Mouse (Mus musculus) neural tube, embryonic 11.5 days (tissue): ENCODE measurements around the gene Arfrp1. TPM values are rescaled to one million over a fixed set of nuclear protein-coding genes. Genes with fewer than 3 reads are reported as not detected.

Experiments
- ATAC-seq: fragments of 200-750 bp; cut with Nextera tagmentation; 2 replicates; pipeline ENCODE4 v1.8.0; 2017; ENCODE audit warnings: moderate number of reproducible peaks, mild to moderate bottlenecking, moderate TSS enrichment, moderate library complexity; ENCODE audit not compliant: insufficient read depth, low FRiP score, low TSS enrichment
- DNase-seq: peaks from one replicate; pipeline ENCODE4 v3.0.0-alpha.2; 2015; ENCODE audit warnings: low spot score
- H3K27ac ChIP-seq: fragments of 300-500 bp; sonication (generic); 2 replicates; pipeline ENCODE4 v1.5.1; 2014; ENCODE audit warnings: low read depth, mild to moderate bottlenecking, low read length
- H3K27me3 ChIP-seq: fragments of 300-500 bp; sonication (generic); 2 replicates; pipeline ENCODE4 v1.6.1; 2014; ENCODE audit warnings: mild to moderate bottlenecking, low read length, mixed read lengths; ENCODE audit not compliant: control insufficient read depth, insufficient read depth
- H3K36me3 ChIP-seq: fragments of 300-500 bp; sonication (generic); 2 replicates; pipeline ENCODE4 v1.6.1; 2014; ENCODE audit warnings: mild to moderate bottlenecking, low read length, moderate library complexity, mixed read lengths; ENCODE audit not compliant: control insufficient read depth, insufficient read depth
- H3K4me1 ChIP-seq: fragments of 300-500 bp; sonication (generic); 2 replicates; pipeline ENCODE4 v1.6.1; 2014; ENCODE audit warnings: low read length, mixed read lengths; ENCODE audit not compliant: control insufficient read depth, insufficient read depth
- H3K4me2 ChIP-seq: fragments of 300-500 bp; sonication (generic); 2 replicates; pipeline ENCODE4 v1.6.1; 2014; ENCODE audit warnings: low read depth, mild to moderate bottlenecking, moderate library complexity
- H3K4me3 ChIP-seq: fragments of 300-500 bp; sonication (generic); 2 replicates; pipeline ENCODE4 v1.5.1; 2014; ENCODE audit warnings: low read depth, low read length
- H3K9ac ChIP-seq: fragments of 300-500 bp; sonication (generic); 2 replicates; pipeline ENCODE4 v1.6.1; 2014; ENCODE audit warnings: mild to moderate bottlenecking, low read length
- H3K9me3 ChIP-seq: fragments of 300-500 bp; sonication (generic); 2 replicates; pipeline ENCODE4 v1.6.1; 2016; ENCODE audit warnings: low read length; ENCODE audit not compliant: control insufficient read depth
- WGBS: fragments of 180-500 bp; shearing (Covaris S2); extraction: QIAGEN DNeasy Blood & Tissue Kit; methylation state at CpG from one replicate; pipeline ENCODE4 v1.1.7; 2014; 5-methylcytosine and 5-hydroxymethylcytosine counted together
- polyA plus RNA-seq: library from polyadenylated mRNA; unstranded; fragments of >200 nt; fragmentation: Nextera tagmentation; extraction: Ambion mirVana; gene quantifications from 2 replicates; pipeline ENCODE4 v1.2.1, GENCODE M21; 2014

Gene Arfrp1
- polyA plus RNA-seq, 1 experiment from 2014 or later: 63.3 TPM

DNA sequence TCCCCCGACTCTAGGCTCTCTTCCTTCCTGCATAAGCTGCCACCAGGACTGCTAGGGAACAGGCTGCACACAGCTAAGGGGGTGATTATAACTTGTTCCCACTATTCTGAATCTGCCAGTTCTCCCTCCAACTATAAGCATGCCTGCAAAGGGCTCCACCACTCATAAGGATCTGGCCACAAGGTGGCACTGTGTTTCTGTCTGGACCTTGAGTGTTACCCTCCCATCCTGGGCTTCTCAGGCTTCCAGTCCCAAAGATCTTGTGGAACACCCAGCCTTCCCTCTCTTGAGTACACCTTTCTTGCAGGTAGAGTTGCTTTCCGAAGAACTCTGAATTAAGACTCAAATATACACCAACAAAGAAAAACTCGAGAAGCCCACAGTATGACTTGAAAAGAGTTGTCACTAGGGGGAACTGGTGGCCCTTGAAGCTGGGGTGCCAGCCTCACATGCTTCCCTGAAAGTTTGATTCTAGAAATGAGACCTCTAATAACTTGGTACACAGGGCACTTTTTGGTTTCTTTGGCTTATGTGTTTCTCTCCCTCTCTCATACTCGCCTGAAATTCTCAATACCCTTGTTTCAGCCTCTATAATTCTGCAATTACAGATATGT is 27.5 kb upstream of the Arfrp1 start:
- Histone ChIP-seq H3K9ac (no peak overlapping the region), H3K4me3 (no peak overlapping the region), H3K27ac (no peak overlapping the region), H3K36me3 (no peaks in the 10 kb centered on the region; the same call in 1 of the 2 replicates), H3K4me2 (no peak overlapping the region), H3K4me1 (no peaks in the 10 kb centered on the region), H3K27me3 (no peaks in the 10 kb centered on the region), H3K9me3 (no peaks in the 10 kb centered on the region)
- DNase-seq (peak; percentile 83), ATAC-seq (peak; percentile 68; the same call in 1 of the 2 replicates)
- WGBS: 34% methylated on average over 4 of the region's 4 CpGs

DNA sequence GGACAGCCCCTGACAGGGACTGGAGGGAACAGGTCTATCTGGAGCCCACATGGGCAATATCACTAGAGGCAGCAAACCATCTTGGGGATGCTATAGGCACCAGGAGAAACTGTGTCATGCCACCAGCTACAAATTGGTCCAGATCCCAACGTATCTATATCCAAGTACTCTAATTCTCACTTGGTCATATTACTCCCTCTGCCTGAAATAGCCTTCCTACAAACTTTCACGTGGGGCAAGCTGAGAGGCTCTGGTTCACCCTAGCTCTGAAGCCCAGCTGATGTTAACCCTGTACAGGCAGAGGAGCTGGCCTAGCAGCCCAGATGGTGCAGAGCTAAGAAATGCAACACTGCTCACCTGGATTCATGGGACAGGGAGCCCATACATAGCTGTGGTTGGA is 26.3 kb upstream of the Arfrp1 start:
- Histone ChIP-seq H3K9ac (no peak overlapping the region), H3K9me3 (no peaks in the 10 kb centered on the region), H3K4me1 (no peaks in the 10 kb centered on the region), H3K36me3 (no peaks in the 10 kb centered on the region; the same call in 1 of the 2 replicates), H3K27ac (no peak overlapping the region), H3K27me3 (no peaks in the 10 kb centered on the region), H3K4me2 (no peak overlapping the region), H3K4me3 (no peak overlapping the region)
- WGBS: 72% methylated on average over 2 of the region's 2 CpGs
- DNase-seq (no peak), ATAC-seq (no peak)

DNA sequence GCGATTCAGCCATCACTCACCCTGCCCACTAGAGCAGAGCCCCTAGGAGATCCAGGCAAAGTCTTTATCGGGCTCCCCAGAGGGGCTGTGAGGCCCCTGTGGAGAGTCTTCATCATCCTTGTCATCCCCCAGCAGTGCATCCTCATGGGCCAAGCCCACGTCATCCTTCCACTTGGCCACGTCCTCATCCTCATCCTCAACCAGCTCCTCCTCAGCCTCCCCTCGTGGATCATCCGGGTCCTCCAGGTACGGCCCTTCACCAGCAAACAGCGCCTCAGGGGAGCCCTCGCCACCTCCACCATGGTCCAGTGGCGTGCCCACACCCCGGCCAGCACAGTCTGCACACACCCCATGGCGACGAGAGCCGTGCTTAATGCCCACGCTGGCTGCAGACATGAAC is 25.8 kb upstream of the Arfrp1 start:
- Histone ChIP-seq H3K9ac (no peak overlapping the region), H3K4me2 (no peak overlapping the region), H3K36me3 (no peaks in the 10 kb centered on the region; the same call in 1 of the 2 replicates), H3K4me3 (no peak overlapping the region), H3K27ac (no peak overlapping the region), H3K27me3 (no peaks in the 10 kb centered on the region), H3K9me3 (no peaks in the 10 kb centered on the region), H3K4me1 (no peaks in the 10 kb centered on the region)
- 91% methylated on average over 15 of the region's 15 CpGs for WGBS
- DNase-seq (no peak), ATAC-seq (no peak)

DNA sequence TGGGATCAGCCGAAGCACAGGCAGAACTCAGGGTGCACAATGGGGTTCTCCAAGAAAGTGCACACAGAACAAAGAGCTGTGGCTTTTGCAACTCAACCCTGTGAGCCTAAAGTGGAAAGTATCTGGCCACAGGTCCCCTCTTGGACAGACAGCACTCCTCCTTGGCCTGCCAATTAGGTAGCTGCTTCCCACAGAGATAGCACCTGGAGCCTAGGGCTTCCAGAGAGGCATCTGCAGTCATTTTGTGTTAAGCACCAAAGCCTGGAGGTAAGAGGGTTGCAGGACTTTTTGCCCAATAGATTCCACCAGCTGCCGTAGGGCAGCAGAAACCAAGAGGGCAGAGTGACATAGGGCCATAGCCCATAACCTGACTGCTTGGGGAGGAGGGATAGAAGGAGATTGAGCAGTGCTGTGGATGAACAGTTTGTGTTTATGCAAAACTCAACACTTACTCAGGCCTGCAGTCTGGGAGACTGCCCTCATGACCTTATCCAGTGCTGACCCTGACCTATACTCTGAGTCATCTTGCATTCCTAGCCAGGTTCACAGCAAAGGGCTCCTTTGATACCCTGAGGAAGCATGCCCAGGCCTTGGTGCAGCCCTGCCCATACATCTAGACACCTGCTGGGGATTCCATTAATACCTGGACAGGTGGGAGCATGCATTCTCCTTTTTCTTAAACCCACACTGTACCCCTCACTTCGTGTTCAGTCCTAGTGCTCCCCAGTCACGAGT is 25.1 kb upstream of the Arfrp1 start:
- Histone ChIP-seq H3K27ac (no peak overlapping the region), H3K9ac (no peak overlapping the region), H3K4me2 (no peak overlapping the region), H3K9me3 (no peaks in the 10 kb centered on the region), H3K4me3 (no peak overlapping the region), H3K27me3 (no peaks in the 10 kb centered on the region), H3K36me3 (no peaks in the 10 kb centered on the region; the same call in 1 of the 2 replicates), H3K4me1 (no peaks in the 10 kb centered on the region)
- DNase-seq (no peak), ATAC-seq (no peak)
- 70% methylated on average over 4 of the region's 4 CpGs for WGBS

DNA sequence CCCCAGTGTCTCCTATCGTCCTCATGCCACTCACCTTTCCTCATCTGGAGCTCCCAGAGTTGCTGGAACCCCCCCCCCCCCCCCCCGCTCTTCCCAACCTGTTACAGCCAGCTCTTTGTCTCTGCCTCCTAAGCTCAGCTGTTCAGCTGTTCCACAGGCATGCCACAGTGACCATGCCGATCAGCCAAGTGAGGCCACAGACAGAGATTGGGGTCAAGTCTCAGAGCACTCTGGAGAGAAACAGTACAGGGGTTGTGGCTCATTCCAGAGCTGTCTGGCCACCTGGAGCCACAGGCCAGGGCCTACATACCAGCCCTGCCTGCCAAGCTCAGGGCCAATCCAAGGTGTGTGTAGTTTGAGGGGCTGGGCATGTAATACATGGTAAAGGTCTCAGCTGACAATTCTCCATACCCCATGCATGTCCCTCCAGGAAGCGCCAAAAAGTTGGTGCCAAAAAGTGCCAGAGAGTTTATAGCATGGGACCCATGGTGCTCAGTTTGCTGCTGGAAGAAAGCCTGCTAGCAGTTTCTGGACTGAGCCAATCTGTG is 21.5 kb upstream of the Arfrp1 start:
- Histone ChIP-seq H3K27ac (no peak overlapping the region), H3K9ac (no peak overlapping the region), H3K4me2 (no peak overlapping the region), H3K4me1 (no peaks in the 10 kb centered on the region), H3K4me3 (no peak overlapping the region), H3K27me3 (no peaks in the 10 kb centered on the region), H3K36me3 (peaks cover 2% of the 10 kb centered on the region; the same call in 1 of the 2 replicates), H3K9me3 (no peaks in the 10 kb centered on the region)
- no peak for DNase-seq
- WGBS: 83% methylated on average over 3 of the region's 4 CpGs
- no peak for ATAC-seq

DNA sequence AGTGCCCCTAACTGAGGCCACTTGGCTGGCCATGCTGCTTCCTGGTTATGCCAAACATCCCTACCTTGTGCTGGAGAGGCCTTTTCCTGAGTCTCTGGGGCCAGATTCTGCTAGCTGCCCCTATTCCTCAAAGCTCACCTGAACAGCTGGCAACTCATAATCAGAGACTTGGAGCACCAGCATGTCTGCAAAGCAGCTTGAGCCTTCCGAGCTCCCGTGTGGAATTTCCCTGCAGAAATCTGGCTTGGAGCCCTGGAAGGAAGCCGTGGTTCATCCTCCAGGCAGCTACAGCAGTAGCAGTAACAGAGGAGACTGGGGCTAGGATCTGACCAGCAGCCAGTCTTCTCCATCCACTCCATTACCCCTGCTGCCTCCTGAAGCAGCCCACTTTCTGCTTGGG is 20.7 kb upstream of the Arfrp1 start:
- H3K27ac ChIP-seq: no peak overlapping the region
- ATAC-seq (no peak), DNase-seq (no peak)
- 85% methylated on average over 3 of the region's 3 CpGs for WGBS
- no peaks in the 10 kb centered on the region for H3K27me3 ChIP-seq
- H3K36me3 ChIP-seq: peaks cover 2% of the 10 kb centered on the region; the same call in 1 of the 2 replicates
- no peak overlapping the region for H3K4me2 ChIP-seq
- no peaks in the 10 kb centered on the region for H3K9me3 ChIP-seq
- no peaks in the 10 kb centered on the region for H3K4me1 ChIP-seq
- no peak overlapping the region for H3K9ac ChIP-seq
- no peak overlapping the region for H3K4me3 ChIP-seq

DNA sequence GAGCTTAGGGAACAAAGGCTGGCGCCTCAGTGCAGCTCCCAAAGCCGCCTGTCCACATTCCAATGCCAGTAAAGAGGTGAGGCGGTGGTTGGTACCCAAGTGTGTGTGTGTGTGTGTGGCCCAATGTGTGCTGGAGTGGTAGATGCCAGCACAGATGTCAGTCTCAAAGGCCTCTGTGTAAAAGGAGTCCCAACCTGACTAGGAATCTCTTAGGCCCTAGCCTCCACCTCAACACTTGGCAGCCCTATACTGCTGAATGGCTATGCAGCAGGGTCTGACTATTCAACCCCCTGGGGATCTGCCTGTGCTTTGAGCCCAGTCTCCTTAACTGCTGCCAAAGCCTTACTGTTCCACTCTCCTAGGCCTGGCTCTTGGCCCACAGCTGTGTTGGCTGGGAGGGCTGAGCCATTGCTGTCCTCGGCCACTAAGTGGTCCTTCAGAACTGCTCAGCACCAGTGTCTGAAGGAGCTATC is 19.8 kb upstream of the Arfrp1 start:
- no peak overlapping the region for H3K4me3 ChIP-seq
- H3K9ac ChIP-seq: no peak overlapping the region
- no peaks in the 10 kb centered on the region for H3K4me1 ChIP-seq
- ATAC-seq (no peak), DNase-seq (no peak)
- no peaks in the 10 kb centered on the region for H3K27me3 ChIP-seq
- H3K9me3 ChIP-seq: no peaks in the 10 kb centered on the region
- WGBS: 91% methylated on average over 4 of the region's 4 CpGs
- H3K4me2 ChIP-seq: no peak overlapping the region
- H3K36me3 ChIP-seq: peaks cover 6% of the 10 kb centered on the region; the same call in 1 of the 2 replicates
- H3K27ac ChIP-seq: no peak overlapping the region

DNA sequence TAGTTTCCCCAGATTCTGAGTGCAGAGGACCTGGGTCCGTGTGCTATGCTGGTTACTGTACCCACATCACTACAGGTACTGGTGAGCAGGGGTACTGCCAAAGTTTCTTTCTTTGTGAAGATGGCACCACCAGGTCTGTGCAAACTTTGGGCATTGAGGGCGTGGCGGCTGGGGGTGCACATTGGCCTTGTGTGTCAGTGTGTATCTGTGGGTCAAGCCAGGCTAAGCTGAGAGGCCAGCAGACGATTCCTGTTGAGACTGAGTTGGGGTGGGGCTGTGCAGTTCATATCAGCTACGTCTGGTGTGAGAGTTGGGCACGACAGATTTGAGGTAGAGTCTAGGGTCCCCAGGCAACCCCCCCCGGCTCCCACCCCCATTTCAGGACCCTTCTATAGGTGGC is 19.3 kb upstream of the Arfrp1 start:
- H3K4me1 ChIP-seq: no peaks in the 10 kb centered on the region
- H3K4me2 ChIP-seq: no peak overlapping the region
- H3K4me3 ChIP-seq: no peak overlapping the region
- H3K27me3 ChIP-seq: no peaks in the 10 kb centered on the region
- WGBS: 93% methylated on average over 7 of the region's 7 CpGs
- H3K9ac ChIP-seq: no peak overlapping the region
- no peaks in the 10 kb centered on the region for H3K9me3 ChIP-seq
- no peak overlapping the region for H3K27ac ChIP-seq
- ATAC-seq (no peak), DNase-seq (no peak)
- H3K36me3 ChIP-seq: peaks cover 8% of the 10 kb centered on the region; the same call in 1 of the 2 replicates
